Mouse (Mus musculus): ENCODE results near the gene Ppp1r27.
A peak's percentile ranks its signal among the peaks of the same experiment; 100 is the strongest.
"Not testable (repeated sequence)": the region's sequence is repeated elsewhere in the genome, so short reads cannot be mapped to it uniquely, and the experiment has no call there.

Ppp1r27 gene

GRCm38 (mm10) chr11:120515611-120516010, 35.3 kb downstream of the Ppp1r27 start:
- peak; percentile 74 to 88 for DNase-seq (ENCODE audit: low spot score in 2 of 2)

- not testable (repeated sequence) for DNase-seq (ENCODE audit: low spot score in 2 of 2)
Observed at GRCm38 (mm10) chr11:120514262-120514661, 36.7 kb downstream of the Ppp1r27 start.

GRCm38 (mm10) chr11:120512790-120513453, 38.0 kb downstream of the Ppp1r27 start:
- DNase-seq (ENCODE audit: low spot score in 2 of 2) = no peak

- DNase-seq (ENCODE audit: low spot score in 2 of 2) = no peak
Observed at GRCm38 (mm10) chr11:120510375-120511030, 40.4 kb downstream of the Ppp1r27 start.

GRCm38 (mm10) chr11:120509940-120510339, 41.0 kb downstream of the Ppp1r27 start:
- DNase-seq (ENCODE audit: low spot score in 2 of 2) = no peak

GRCm38 (mm10) chr11:120508290-120508870, 42.6 kb downstream of the Ppp1r27 start:
- no peak for DNase-seq (ENCODE audit: low spot score in 2 of 2)

GRCm38 (mm10) chr11:120507611-120508289, 43.2 kb downstream of the Ppp1r27 start:
- no peak for DNase-seq (ENCODE audit: low spot score in 2 of 2)

GRCm38 (mm10) chr11:120506899-120507298, 44.0 kb downstream of the Ppp1r27 start:
- no peak for DNase-seq (ENCODE audit: low spot score in 2 of 2)

GRCm38 (mm10) chr11:120505661-120506060, 45.3 kb downstream of the Ppp1r27 start:
- no peak for DNase-seq (ENCODE audit: low spot score in 2 of 2)

- no peak for DNase-seq (ENCODE audit: low spot score in 2 of 2)
Observed at GRCm38 (mm10) chr11:120501701-120502100, 49.2 kb downstream of the Ppp1r27 start.

- DNase-seq (ENCODE audit: low spot score in 2 of 2) = no peak
Observed at GRCm38 (mm10) chr11:120501018-120501417, 49.9 kb downstream of the Ppp1r27 start.

- no peak for DNase-seq (ENCODE audit: low spot score in 2 of 2)
Observed at GRCm38 (mm10) chr11:120500357-120500756, 50.6 kb downstream of the Ppp1r27 start.

All from spleen, postnatal 14 days (tissue).